Mouse (Mus musculus): ENCODE measurements at regions not wholly inside any gene's neighbourhood (a gene's known extent, or its start where the extent isn't known, plus 50 kb on each side); places are given as distances from the start of the nearest gene placed in this dataset.

DNA sequence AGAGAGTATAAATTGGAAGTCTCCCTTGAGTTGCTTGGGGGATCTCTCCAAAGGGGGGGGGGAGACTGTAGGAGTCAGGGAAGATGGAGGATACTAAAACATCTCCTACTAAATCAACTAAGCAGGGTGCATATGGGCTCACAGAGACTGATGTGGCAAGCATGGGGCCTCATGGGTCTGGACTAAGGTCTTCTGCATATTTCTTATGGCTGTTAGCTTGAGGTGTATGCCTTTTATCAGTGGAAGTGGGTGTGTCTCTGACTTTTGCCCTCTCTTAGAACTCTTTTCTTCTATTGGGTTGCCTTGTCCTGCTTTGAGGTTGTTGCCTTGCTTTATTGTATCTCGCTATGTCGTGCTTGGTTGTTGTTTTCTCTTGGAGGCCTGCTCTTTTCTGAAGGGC lies 150.1 kb upstream of the Sel1l start:
- Histone ChIP-seq H3K4me3 (ENCODE audit: control insufficient read depth in 1 of 2, insufficient read depth in 1 of 2, low read depth in 1 of 2, low read length in 2 of 2) (no peak overlapping the region), H3K9ac (ENCODE audit: low read length) (no peak overlapping the region), H3K27ac (replicated peaks in 1 of 2; ENCODE audit: control insufficient read depth in 1 of 2, insufficient read depth in 1 of 2, low read depth in 2 of 2, low read length in 2 of 2) (no peak overlapping the region), H3K9me3 (ENCODE audit: control insufficient read depth, low read length) (no peaks in the 10 kb centered on the region), H3K4me2 (ENCODE audit: low read length) (no peak overlapping the region), H3K4me1 (ENCODE audit: control insufficient read depth in 2 of 2, insufficient read depth in 2 of 2, low read length in 2 of 2) (no peaks in the 10 kb centered on the region), H3K36me3 (ENCODE audit: control insufficient read depth, insufficient read depth, low read length) (no peaks in the 10 kb centered on the region), H3K27me3 (ENCODE audit: control insufficient read depth, insufficient read depth, low read length) (no peaks in the 10 kb centered on the region)
- no peak for ATAC-seq (ENCODE audit: insufficient number of reproducible peaks, insufficient read depth, low FRiP score, low read depth)
- 89% methylated on average over 2 of the region's 2 CpGs for WGBS

DNA sequence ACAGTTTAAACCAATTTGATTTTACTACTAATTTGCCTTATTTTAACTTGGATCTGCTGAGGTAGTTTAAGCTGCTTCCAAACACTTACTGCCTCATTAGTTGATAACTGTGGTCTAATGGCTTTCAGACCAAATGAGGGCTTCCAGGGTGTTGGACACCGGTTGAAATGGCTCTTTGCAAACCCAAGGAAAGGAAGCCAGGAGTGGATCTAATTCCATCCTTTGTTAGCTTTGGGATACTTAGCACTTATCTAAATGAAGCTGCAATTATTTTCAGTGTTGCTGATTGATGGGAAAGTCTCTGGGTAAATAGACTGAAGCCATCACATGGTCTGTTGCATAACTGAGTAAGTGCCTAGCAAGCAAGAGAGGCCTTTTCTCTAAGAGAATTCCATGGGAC lies 148.4 kb upstream of the Sel1l start:
- 71% methylated on average over 1 of the region's 1 CpGs for WGBS
- H3K4me1 ChIP-seq (ENCODE audit: control insufficient read depth in 2 of 2, insufficient read depth in 2 of 2, low read length in 2 of 2), result no peaks in the 10 kb centered on the region
- no peak overlapping the region for H3K9ac ChIP-seq (ENCODE audit: low read length)
- no peaks in the 10 kb centered on the region for H3K9me3 ChIP-seq (ENCODE audit: control insufficient read depth, low read length)
- no peak overlapping the region for H3K27ac ChIP-seq (replicated peaks in 1 of 2; ENCODE audit: control insufficient read depth in 1 of 2, insufficient read depth in 1 of 2, low read depth in 2 of 2, low read length in 2 of 2)
- H3K27me3 ChIP-seq (ENCODE audit: control insufficient read depth, insufficient read depth, low read length), result no peaks in the 10 kb centered on the region
- H3K4me3 ChIP-seq (ENCODE audit: control insufficient read depth in 1 of 2, insufficient read depth in 1 of 2, low read depth in 1 of 2, low read length in 2 of 2), result no peak overlapping the region
- no peak for ATAC-seq (ENCODE audit: insufficient number of reproducible peaks, insufficient read depth, low FRiP score, low read depth)
- no peak overlapping the region for H3K4me2 ChIP-seq (ENCODE audit: low read length)
- no peaks in the 10 kb centered on the region for H3K36me3 ChIP-seq (ENCODE audit: control insufficient read depth, insufficient read depth, low read length)

GRCm38 (mm10) chr12:91995545-91995944 lies 146.6 kb upstream of the Sel1l start:
- no peak overlapping the region for H3K4me2 ChIP-seq (ENCODE audit: low read length)
- no peak overlapping the region for H3K9ac ChIP-seq (ENCODE audit: low read length)
- H3K4me1 ChIP-seq (ENCODE audit: control insufficient read depth in 2 of 2, insufficient read depth in 2 of 2, low read length in 2 of 2), result no peaks in the 10 kb centered on the region
- H3K27ac ChIP-seq (replicated peaks in 1 of 2; ENCODE audit: control insufficient read depth in 1 of 2, insufficient read depth in 1 of 2, low read depth in 2 of 2, low read length in 2 of 2), result no peak overlapping the region
- H3K4me3 ChIP-seq (ENCODE audit: control insufficient read depth in 1 of 2, insufficient read depth in 1 of 2, low read depth in 1 of 2, low read length in 2 of 2), result no peak overlapping the region
- H3K36me3 ChIP-seq (ENCODE audit: control insufficient read depth, insufficient read depth, low read length), result no peaks in the 10 kb centered on the region
- ATAC-seq (ENCODE audit: insufficient number of reproducible peaks, insufficient read depth, low FRiP score, low read depth), result no peak
- no peaks in the 10 kb centered on the region for H3K9me3 ChIP-seq (ENCODE audit: control insufficient read depth, low read length)
- H3K27me3 ChIP-seq (ENCODE audit: control insufficient read depth, insufficient read depth, low read length), result no peaks in the 10 kb centered on the region
- 77% methylated on average over 2 of the region's 2 CpGs for WGBS

DNA sequence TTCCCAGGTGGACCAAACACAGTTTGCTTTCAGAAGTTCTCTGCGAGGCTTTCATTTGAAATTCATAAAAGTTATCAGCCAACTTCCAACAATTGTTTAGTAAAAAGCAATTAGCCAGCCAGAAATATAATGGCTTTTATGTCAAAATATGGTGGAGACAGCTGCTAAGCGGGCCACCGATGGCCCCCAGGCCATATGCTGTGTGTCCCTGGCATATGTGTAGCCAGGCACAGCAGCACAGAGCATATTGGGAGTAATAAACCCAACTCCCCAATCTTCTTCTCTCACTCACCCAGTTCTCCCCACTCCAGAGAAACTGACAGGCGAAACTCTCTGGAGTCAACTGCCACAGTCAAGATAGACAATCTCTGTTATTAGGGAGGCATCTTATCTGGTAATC lies 137.5 kb upstream of the Sel1l start:
- Histone ChIP-seq H3K9ac (ENCODE audit: low read length) (no peak overlapping the region), H3K4me3 (ENCODE audit: control insufficient read depth in 1 of 2, insufficient read depth in 1 of 2, low read depth in 1 of 2, low read length in 2 of 2) (no peak overlapping the region), H3K36me3 (ENCODE audit: control insufficient read depth, insufficient read depth, low read length) (no peaks in the 10 kb centered on the region), H3K9me3 (ENCODE audit: control insufficient read depth, low read length) (no peaks in the 10 kb centered on the region), H3K27me3 (ENCODE audit: control insufficient read depth, insufficient read depth, low read length) (no peaks in the 10 kb centered on the region), H3K4me2 (ENCODE audit: low read length) (no peak overlapping the region), H3K27ac (replicated peaks in 1 of 2; ENCODE audit: control insufficient read depth in 1 of 2, insufficient read depth in 1 of 2, low read depth in 2 of 2, low read length in 2 of 2) (no peak overlapping the region), H3K4me1 (ENCODE audit: control insufficient read depth in 2 of 2, insufficient read depth in 2 of 2, low read length in 2 of 2) (no peaks in the 10 kb centered on the region)
- WGBS, result 80% methylated on average over 4 of the region's 4 CpGs
- ATAC-seq (ENCODE audit: insufficient number of reproducible peaks, insufficient read depth, low FRiP score, low read depth), result no peak

- Histone ChIP-seq H3K9me3 (ENCODE audit: control insufficient read depth, low read length) (no peaks in the 10 kb centered on the region), H3K27me3 (ENCODE audit: control insufficient read depth, insufficient read depth, low read length) (no peaks in the 10 kb centered on the region), H3K27ac (replicated peaks in 1 of 2; ENCODE audit: control insufficient read depth in 1 of 2, insufficient read depth in 1 of 2, low read depth in 2 of 2, low read length in 2 of 2) (no peak overlapping the region), H3K9ac (ENCODE audit: low read length) (no peak overlapping the region), H3K4me3 (ENCODE audit: control insufficient read depth in 1 of 2, insufficient read depth in 1 of 2, low read depth in 1 of 2, low read length in 2 of 2) (no peak overlapping the region), H3K36me3 (ENCODE audit: control insufficient read depth, insufficient read depth, low read length) (no peaks in the 10 kb centered on the region), H3K4me1 (ENCODE audit: control insufficient read depth in 2 of 2, insufficient read depth in 2 of 2, low read length in 2 of 2) (no peaks in the 10 kb centered on the region), H3K4me2 (ENCODE audit: low read length) (no peak overlapping the region)
- ATAC-seq (ENCODE audit: insufficient number of reproducible peaks, insufficient read depth, low FRiP score, low read depth), result no peak
- 73% methylated on average over 7 of the region's 7 CpGs for WGBS
These were observed 131.4 kb upstream of the Sel1l start for GRCm38 (mm10) chr12:91980321-91980720.

DNA sequence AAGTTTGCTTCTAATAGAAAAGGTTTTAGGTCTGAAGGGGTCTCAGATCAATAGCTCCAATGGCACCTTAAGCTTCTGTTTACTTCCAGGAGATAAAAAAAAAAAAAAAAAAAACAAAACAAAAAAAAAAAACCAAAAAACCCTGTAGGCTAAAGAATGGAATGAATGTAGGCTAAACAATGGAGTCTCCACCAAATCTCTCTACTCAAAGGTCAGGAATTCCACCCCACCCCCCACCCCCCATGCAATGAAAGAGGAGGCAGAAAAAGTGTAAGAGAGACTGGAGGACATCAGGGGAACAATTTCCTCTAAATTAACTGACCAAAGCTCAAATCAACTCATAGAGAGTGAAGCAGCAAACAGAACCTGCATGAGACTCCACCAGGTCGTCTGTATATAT lies 122.1 kb upstream of the Sel1l start:
- no peak for ATAC-seq (ENCODE audit: insufficient number of reproducible peaks, insufficient read depth, low FRiP score, low read depth)
- H3K36me3 ChIP-seq (ENCODE audit: control insufficient read depth, insufficient read depth, low read length), result no peaks in the 10 kb centered on the region
- H3K9ac ChIP-seq (ENCODE audit: low read length), result no peak overlapping the region
- H3K4me2 ChIP-seq (ENCODE audit: low read length), result no peak overlapping the region
- no peaks in the 10 kb centered on the region for H3K9me3 ChIP-seq (ENCODE audit: control insufficient read depth, low read length)
- H3K4me3 ChIP-seq (ENCODE audit: control insufficient read depth in 1 of 2, insufficient read depth in 1 of 2, low read depth in 1 of 2, low read length in 2 of 2), result no peak overlapping the region
- H3K4me1 ChIP-seq (ENCODE audit: control insufficient read depth in 2 of 2, insufficient read depth in 2 of 2, low read length in 2 of 2), result no peaks in the 10 kb centered on the region
- WGBS, result 50% methylated on average over 1 of the region's 1 CpGs
- H3K27ac ChIP-seq (replicated peaks in 1 of 2; ENCODE audit: control insufficient read depth in 1 of 2, insufficient read depth in 1 of 2, low read depth in 2 of 2, low read length in 2 of 2), result no peak overlapping the region
- no peaks in the 10 kb centered on the region for H3K27me3 ChIP-seq (ENCODE audit: control insufficient read depth, insufficient read depth, low read length)

DNA sequence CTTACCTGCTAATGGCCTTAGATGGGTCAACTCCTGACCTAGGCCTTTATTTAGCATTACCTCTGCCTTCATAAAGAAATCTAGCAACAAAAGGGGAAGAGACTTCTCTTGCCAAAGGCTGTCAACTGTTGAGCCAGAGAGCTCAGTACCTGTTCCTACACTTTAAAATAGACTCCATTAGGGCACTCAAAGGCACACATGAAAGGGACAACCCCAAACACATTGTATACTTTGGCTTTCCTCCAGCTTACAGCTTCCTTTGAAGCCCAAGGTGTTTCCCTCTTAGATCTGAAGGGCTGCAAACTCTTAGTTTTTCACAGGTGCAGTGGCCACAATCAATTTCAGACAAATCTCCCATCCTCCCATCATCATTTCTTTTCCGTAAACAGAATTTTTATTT lies 117.0 kb upstream of the Sel1l start:
- Histone ChIP-seq H3K9me3 (ENCODE audit: control insufficient read depth, low read length) (no peaks in the 10 kb centered on the region), H3K27me3 (ENCODE audit: control insufficient read depth, insufficient read depth, low read length) (no peaks in the 10 kb centered on the region), H3K36me3 (ENCODE audit: control insufficient read depth, insufficient read depth, low read length) (no peaks in the 10 kb centered on the region), H3K4me1 (ENCODE audit: control insufficient read depth in 2 of 2, insufficient read depth in 2 of 2, low read length in 2 of 2) (no peaks in the 10 kb centered on the region; a peak in 1 of 4 replicates), H3K27ac (replicated peaks in 1 of 2; ENCODE audit: control insufficient read depth in 1 of 2, insufficient read depth in 1 of 2, low read depth in 2 of 2, low read length in 2 of 2) (no peak overlapping the region), H3K4me3 (ENCODE audit: control insufficient read depth in 1 of 2, insufficient read depth in 1 of 2, low read depth in 1 of 2, low read length in 2 of 2) (no peak overlapping the region), H3K9ac (ENCODE audit: low read length) (no peak overlapping the region), H3K4me2 (ENCODE audit: low read length) (no peak overlapping the region)
- no peak for ATAC-seq (ENCODE audit: insufficient number of reproducible peaks, insufficient read depth, low FRiP score, low read depth)
- WGBS, result 94% methylated on average over 1 of the region's 1 CpGs

GRCm38 (mm10) chr12:91963239-91963638 lies 114.3 kb upstream of the Sel1l start:
- H3K4me1 ChIP-seq (ENCODE audit: control insufficient read depth in 2 of 2, insufficient read depth in 2 of 2, low read length in 2 of 2), result no peaks in the 10 kb centered on the region; a peak in 1 of 4 replicates
- no peaks in the 10 kb centered on the region for H3K27me3 ChIP-seq (ENCODE audit: control insufficient read depth, insufficient read depth, low read length)
- no peaks in the 10 kb centered on the region for H3K36me3 ChIP-seq (ENCODE audit: control insufficient read depth, insufficient read depth, low read length)
- no peak overlapping the region for H3K4me3 ChIP-seq (ENCODE audit: control insufficient read depth in 1 of 2, insufficient read depth in 1 of 2, low read depth in 1 of 2, low read length in 2 of 2)
- no peak overlapping the region for H3K9ac ChIP-seq (ENCODE audit: low read length)
- WGBS, result 15% methylated on average over 5 of the region's 5 CpGs
- H3K4me2 ChIP-seq (ENCODE audit: low read length), result no peak overlapping the region
- no peak overlapping the region for H3K27ac ChIP-seq (replicated peaks in 1 of 2; ENCODE audit: control insufficient read depth in 1 of 2, insufficient read depth in 1 of 2, low read depth in 2 of 2, low read length in 2 of 2)
- ATAC-seq (ENCODE audit: insufficient number of reproducible peaks, insufficient read depth, low FRiP score, low read depth), result no peak
- H3K9me3 ChIP-seq (ENCODE audit: control insufficient read depth, low read length), result no peaks in the 10 kb centered on the region
